Mouse (Mus musculus): ENCODE measurements at regions not wholly inside any gene's neighbourhood (a gene's known extent, or its start where the extent isn't known, plus 50 kb on each side); places are given as distances from the start of the nearest gene placed in this dataset.
A peak's percentile ranks its signal among the peaks of the same experiment; 100 is the strongest.

- ATAC-seq (ENCODE audit: insufficient number of reproducible peaks, insufficient read depth, low FRiP score, low TSS enrichment, low read depth), result no peak
- H3K4me3 ChIP-seq, result no peak overlapping the region
- H3K27ac ChIP-seq, result no peak overlapping the region
- no peak overlapping the region for H3K9ac ChIP-seq
- H3K4me1 ChIP-seq, result peaks cover 6% of the 10 kb centered on the region
- no peaks in the 10 kb centered on the region for H3K36me3 ChIP-seq
- 36% methylated on average over 3 of the region's 3 CpGs for WGBS
- no peaks in the 10 kb centered on the region for H3K9me3 ChIP-seq
- H3K27me3 ChIP-seq, result no peaks in the 10 kb centered on the region
- H3K4me2 ChIP-seq, result no peak overlapping the region
Measured at GRCm38 (mm10) chr5:46790536-46790935, 933.1 kb upstream of the Lcorl start.

GRCm38 (mm10) chr5:46787079-46787478 lies 929.7 kb upstream of the Lcorl start:
- no peak overlapping the region for H3K27ac ChIP-seq
- H3K4me3 ChIP-seq, result no peak overlapping the region
- no peaks in the 10 kb centered on the region for H3K36me3 ChIP-seq
- no peak overlapping the region for H3K9ac ChIP-seq
- 76% methylated on average over 3 of the region's 3 CpGs for WGBS
- no peak for ATAC-seq (ENCODE audit: insufficient number of reproducible peaks, insufficient read depth, low FRiP score, low TSS enrichment, low read depth)
- no peaks in the 10 kb centered on the region for H3K27me3 ChIP-seq
- no peaks in the 10 kb centered on the region for H3K9me3 ChIP-seq
- no peak overlapping the region for H3K4me2 ChIP-seq
- H3K4me1 ChIP-seq, result peaks cover 6% of the 10 kb centered on the region

GRCm38 (mm10) chr5:46756094-46756493 lies 898.7 kb upstream of the Lcorl start:
- Histone ChIP-seq H3K4me2 (no peak overlapping the region), H3K36me3 (no peaks in the 10 kb centered on the region), H3K9ac (no peak overlapping the region), H3K9me3 (no peaks in the 10 kb centered on the region), H3K4me3 (no peak overlapping the region), H3K4me1 (peaks cover 4% of the 10 kb centered on the region; the same call in 1 of the 2 replicates), H3K27ac (no peak overlapping the region), H3K27me3 (no peaks in the 10 kb centered on the region)
- WGBS, result 79% methylated on average over 5 of the region's 5 CpGs
- ATAC-seq (ENCODE audit: insufficient number of reproducible peaks, insufficient read depth, low FRiP score, low TSS enrichment, low read depth), result no peak

GRCm38 (mm10) chr5:46740034-46740582 lies 882.7 kb upstream of the Lcorl start:
- Histone ChIP-seq H3K9me3 (no peaks in the 10 kb centered on the region), H3K4me2 (no peak overlapping the region), H3K27ac (no peak overlapping the region), H3K4me3 (no peak overlapping the region), H3K4me1 (peaks cover 5% of the 10 kb centered on the region), H3K36me3 (no peaks in the 10 kb centered on the region), H3K9ac (no peak overlapping the region), H3K27me3 (no peaks in the 10 kb centered on the region)
- ATAC-seq (ENCODE audit: insufficient number of reproducible peaks, insufficient read depth, low FRiP score, low TSS enrichment, low read depth), result no peak
- WGBS, result 35% methylated on average over 2 of the region's 2 CpGs

GRCm38 (mm10) chr5:46732510-46732909 lies 875.1 kb upstream of the Lcorl start:
- H3K9me3 ChIP-seq, result no peaks in the 10 kb centered on the region
- no peaks in the 10 kb centered on the region for H3K4me1 ChIP-seq
- H3K4me2 ChIP-seq, result no peak overlapping the region
- H3K36me3 ChIP-seq, result no peaks in the 10 kb centered on the region
- WGBS, result 67% methylated on average over 3 of the region's 3 CpGs
- ATAC-seq (ENCODE audit: insufficient number of reproducible peaks, insufficient read depth, low FRiP score, low TSS enrichment, low read depth), result no peak
- no peaks in the 10 kb centered on the region for H3K27me3 ChIP-seq
- H3K27ac ChIP-seq, result no peak overlapping the region
- no peak overlapping the region for H3K9ac ChIP-seq
- H3K4me3 ChIP-seq, result no peak overlapping the region

GRCm38 (mm10) chr5:46732025-46732424 lies 874.6 kb upstream of the Lcorl start:
- Histone ChIP-seq H3K4me3 (no peak overlapping the region), H3K4me2 (no peak overlapping the region), H3K27me3 (no peaks in the 10 kb centered on the region), H3K36me3 (no peaks in the 10 kb centered on the region), H3K9me3 (no peaks in the 10 kb centered on the region), H3K9ac (no peak overlapping the region), H3K4me1 (no peaks in the 10 kb centered on the region), H3K27ac (no peak overlapping the region)
- WGBS, result 72% methylated on average over 5 of the region's 5 CpGs
- no peak for ATAC-seq (ENCODE audit: insufficient number of reproducible peaks, insufficient read depth, low FRiP score, low TSS enrichment, low read depth)

- H3K4me1 ChIP-seq, result no peaks in the 10 kb centered on the region
- H3K4me2 ChIP-seq, result no peak overlapping the region
- H3K36me3 ChIP-seq, result no peaks in the 10 kb centered on the region
- H3K27me3 ChIP-seq, result no peaks in the 10 kb centered on the region
- no peak for ATAC-seq (ENCODE audit: insufficient number of reproducible peaks, insufficient read depth, low FRiP score, low TSS enrichment, low read depth)
- H3K27ac ChIP-seq, result no peak overlapping the region
- H3K9ac ChIP-seq, result no peak overlapping the region
- 72% methylated on average over 3 of the region's 3 CpGs for WGBS
- no peak overlapping the region for H3K4me3 ChIP-seq
- no peaks in the 10 kb centered on the region for H3K9me3 ChIP-seq
Measured at GRCm38 (mm10) chr5:46731297-46731696, 873.9 kb upstream of the Lcorl start.

GRCm38 (mm10) chr5:46709596-46709995 lies 852.2 kb upstream of the Lcorl start:
- Histone ChIP-seq H3K4me1 (no peaks in the 10 kb centered on the region), H3K9me3 (no peaks in the 10 kb centered on the region), H3K9ac (no peak overlapping the region), H3K27ac (no peak overlapping the region), H3K4me3 (no peak overlapping the region), H3K36me3 (no peaks in the 10 kb centered on the region), H3K27me3 (no peaks in the 10 kb centered on the region), H3K4me2 (no peak overlapping the region)
- ATAC-seq (ENCODE audit: insufficient number of reproducible peaks, insufficient read depth, low FRiP score, low TSS enrichment, low read depth), result no peak
- 72% methylated on average over 3 of the region's 3 CpGs for WGBS

- no peaks in the 10 kb centered on the region for H3K9me3 ChIP-seq
- H3K9ac ChIP-seq, result no peak overlapping the region
- H3K4me2 ChIP-seq, result no peak overlapping the region
- no peaks in the 10 kb centered on the region for H3K4me1 ChIP-seq
- no peaks in the 10 kb centered on the region for H3K36me3 ChIP-seq
- no peak overlapping the region for H3K4me3 ChIP-seq
- ATAC-seq (ENCODE audit: insufficient number of reproducible peaks, insufficient read depth, low FRiP score, low TSS enrichment, low read depth), result 0 out of 2 replicates have a peak, but pooled peaks have one; percentile 52
- no peak overlapping the region for H3K27ac ChIP-seq
- no peaks in the 10 kb centered on the region for H3K27me3 ChIP-seq
- 82% methylated on average over 1 of the region's 1 CpGs for WGBS
Measured at GRCm38 (mm10) chr5:46707845-46708244, 850.4 kb upstream of the Lcorl start.

- no peaks in the 10 kb centered on the region for H3K4me1 ChIP-seq
- no peaks in the 10 kb centered on the region for H3K36me3 ChIP-seq
- no peak overlapping the region for H3K27ac ChIP-seq
- WGBS, result 93% methylated on average over 5 of the region's 5 CpGs
- no peak for ATAC-seq (ENCODE audit: insufficient number of reproducible peaks, insufficient read depth, low FRiP score, low TSS enrichment, low read depth)
- no peak overlapping the region for H3K9ac ChIP-seq
- no peak overlapping the region for H3K4me3 ChIP-seq
- no peaks in the 10 kb centered on the region for H3K27me3 ChIP-seq
- no peaks in the 10 kb centered on the region for H3K9me3 ChIP-seq
- H3K4me2 ChIP-seq, result no peak overlapping the region
Measured at GRCm38 (mm10) chr5:46707021-46707420, 849.6 kb upstream of the Lcorl start.

- Histone ChIP-seq H3K4me3 (no peak overlapping the region), H3K36me3 (no peaks in the 10 kb centered on the region), H3K27ac (no peak overlapping the region), H3K4me1 (0 out of 2 replicates have a peak, but pooled peaks cover 4% of the 10 kb centered on the region), H3K27me3 (no peaks in the 10 kb centered on the region), H3K4me2 (no peak overlapping the region), H3K9ac (no peak overlapping the region), H3K9me3 (no peaks in the 10 kb centered on the region)
- no peak for ATAC-seq (ENCODE audit: insufficient number of reproducible peaks, insufficient read depth, low FRiP score, low TSS enrichment, low read depth)
Measured at GRCm38 (mm10) chr5:46678007-46678406, 820.6 kb upstream of the Lcorl start.

- H3K27me3 ChIP-seq, result no peaks in the 10 kb centered on the region
- no peaks in the 10 kb centered on the region for H3K36me3 ChIP-seq
- 0 out of 2 replicates have a peak, but pooled peaks cover 4% of the 10 kb centered on the region for H3K4me1 ChIP-seq
- no peak overlapping the region for H3K9ac ChIP-seq
- H3K9me3 ChIP-seq, result no peaks in the 10 kb centered on the region
- WGBS, result 77% methylated on average over 3 of the region's 3 CpGs
- H3K4me3 ChIP-seq, result no peak overlapping the region
- no peak for ATAC-seq (ENCODE audit: insufficient number of reproducible peaks, insufficient read depth, low FRiP score, low TSS enrichment, low read depth)
- no peak overlapping the region for H3K27ac ChIP-seq
- no peak overlapping the region for H3K4me2 ChIP-seq
Measured at GRCm38 (mm10) chr5:46674810-46675502, 817.5 kb upstream of the Lcorl start.
